Mouse (Mus musculus) lung, adult 2 months (tissue): ENCODE data around the gene Slc52a3. TPM values are rescaled to one million over a fixed set of nuclear protein-coding genes. Genes with fewer than 3 reads are reported as not detected.
A peak's percentile ranks its signal among the peaks of the same experiment; 100 is the strongest.
"Not testable (repeated sequence)": the region's sequence is repeated elsewhere in the genome, so short reads cannot be mapped to it uniquely, and the experiment has no call there.

Source experiments
- DNase-seq: peaks from one replicate; pipeline ENCODE4 v3.0.0; 2022
- H3K4me1 ChIP-seq: fragments of 200-500 bp; 2 replicates; pipeline ENCODE4 v1.6.1; 2011; ENCODE audit warnings: low read length; ENCODE audit not compliant: control insufficient read depth, insufficient read depth
- H3K4me3 ChIP-seq: fragments of 200-500 bp; replicated peaks from 2 replicates; pipeline ENCODE3; 2011; ENCODE audit warnings: low read depth, mild to moderate bottlenecking, control low read depth, low read length; ENCODE audit errors: extremely low read depth
- CTCF ChIP-seq: fragments of 200-500 bp; IDR thresholded peaks from 2 replicates; pipeline ENCODE4 v1.5.1; 2011; ENCODE audit warnings: mild to moderate bottlenecking, low read length, control low read depth; ENCODE audit not compliant: insufficient read depth
- POLR2A ChIP-seq: fragments of 200-500 bp; IDR thresholded peaks from 2 replicates; pipeline ENCODE4 v1.6.1; 2011; ENCODE audit warnings: low read depth, mild to moderate bottlenecking, control low read depth, low read length, borderline replicate concordance; ENCODE audit errors: extremely low read depth
- WGBS: fragments of 180-500 bp; shearing (Covaris S2); methylation state at CpG from one replicate; pipeline ENCODE4 v1.1.7; 2018; 5-methylcytosine and 5-hydroxymethylcytosine counted together
- polyA plus RNA-seq: library from polyadenylated mRNA; depleted of rRNA; stranded (reverse); fragments of >200 nt; gene quantifications from 2 replicates; pipeline ENCODE4 v1.2.3, GENCODE M21; 2012

The Slc52a3 gene
- polyA plus RNA-seq, 1 experiment = 34.5 TPM

DNA sequence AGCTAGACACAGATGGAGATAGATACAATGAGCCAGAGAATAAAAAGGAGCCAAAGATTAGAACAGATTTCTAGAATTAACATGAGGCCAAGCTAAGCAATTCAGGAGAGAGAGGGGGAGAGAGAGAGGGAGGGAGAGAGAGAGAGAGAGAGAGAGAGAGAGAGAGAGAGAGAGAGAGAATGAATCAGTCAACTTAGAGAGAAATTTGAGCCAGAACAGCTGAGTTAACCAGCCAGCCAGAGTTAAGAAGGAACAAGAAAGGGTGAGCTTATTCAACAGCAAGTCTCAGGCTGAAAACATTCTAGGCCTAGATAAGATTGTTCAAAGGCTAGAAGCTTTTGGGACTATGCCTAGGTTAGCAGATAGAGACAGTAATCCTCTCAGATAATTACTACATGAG, 13.8 kb upstream of the Slc52a3 start:
- TF ChIP-seq POLR2A = no peak
- no peak for TF ChIP-seq CTCF
- peaks cover 17% of the 10 kb centered on the region for H3K4me1 ChIP-seq
- DNase-seq = no peak
- no peak overlapping the region for H3K4me3 ChIP-seq

DNA sequence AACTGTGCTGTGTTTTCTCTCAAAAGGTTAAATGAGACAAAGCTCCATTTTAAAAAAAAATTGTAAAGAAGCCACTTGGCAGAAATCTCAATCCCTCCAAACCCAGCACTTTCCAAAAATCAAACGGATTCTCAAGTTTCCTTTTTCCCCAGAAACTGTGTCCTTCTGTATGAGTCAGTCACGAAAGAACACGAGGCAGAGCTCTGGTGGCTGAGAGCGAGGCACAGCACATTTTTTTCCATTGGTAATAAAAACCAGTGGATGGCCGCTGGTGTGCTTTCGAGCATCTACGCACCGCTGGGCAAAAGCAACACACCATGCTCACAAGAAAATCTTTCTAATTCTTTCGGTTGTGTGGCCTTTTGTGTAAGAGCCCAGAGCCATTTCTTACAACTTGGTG, 12.3 kb upstream of the Slc52a3 start:
- Histone ChIP-seq H3K4me3 (no peak overlapping the region), H3K4me1 (peaks cover 3% of the 10 kb centered on the region)
- WGBS = 67% methylated on average over 9 of the region's 9 CpGs
- TF ChIP-seq POLR2A (no peak), CTCF (no peak)
- no peak for DNase-seq

DNA sequence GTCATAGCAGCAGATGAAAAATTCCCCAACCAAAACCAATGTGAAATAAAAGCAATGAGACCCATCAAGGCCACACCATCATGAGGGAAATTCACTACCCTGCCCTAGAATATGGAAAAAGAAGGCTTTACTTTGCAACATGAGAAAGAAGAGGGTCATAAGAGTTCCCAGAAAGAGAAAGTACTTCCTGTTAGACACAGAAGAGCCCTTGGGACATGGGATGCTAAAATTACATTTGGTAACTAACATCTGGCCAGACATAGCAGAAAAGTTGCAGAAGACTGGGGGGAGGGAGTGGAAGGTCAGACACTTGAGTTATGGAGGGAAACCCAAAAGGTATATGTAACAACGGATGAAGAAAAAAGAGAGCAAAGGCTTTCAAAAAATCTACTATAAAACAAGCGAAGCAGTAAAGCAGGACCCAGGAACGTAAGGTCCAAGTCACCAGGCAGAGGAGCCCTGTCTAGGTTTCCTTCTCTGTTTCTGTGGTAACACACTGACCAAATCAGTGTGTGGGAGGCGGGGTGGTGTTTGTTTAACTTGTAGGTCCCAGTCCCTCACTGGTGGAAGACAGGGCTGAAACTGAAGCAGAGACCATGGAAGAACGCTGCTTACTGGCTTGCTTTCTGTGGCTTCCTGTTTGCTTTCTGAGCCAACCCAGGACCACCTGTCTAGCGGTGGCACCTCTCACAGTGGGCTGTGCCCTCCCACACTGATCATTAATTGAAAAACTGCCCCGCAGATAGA, 10.7 kb upstream of the Slc52a3 start:
- 58% methylated on average over 7 of the region's 7 CpGs for WGBS
- TF ChIP-seq POLR2A (no peak), CTCF (no peak)
- Histone ChIP-seq H3K4me3 (no peak overlapping the region), H3K4me1 (peaks cover under 1% of the 10 kb centered on the region; the same call in 1 of the 2 replicates)
- no peak for DNase-seq

DNA sequence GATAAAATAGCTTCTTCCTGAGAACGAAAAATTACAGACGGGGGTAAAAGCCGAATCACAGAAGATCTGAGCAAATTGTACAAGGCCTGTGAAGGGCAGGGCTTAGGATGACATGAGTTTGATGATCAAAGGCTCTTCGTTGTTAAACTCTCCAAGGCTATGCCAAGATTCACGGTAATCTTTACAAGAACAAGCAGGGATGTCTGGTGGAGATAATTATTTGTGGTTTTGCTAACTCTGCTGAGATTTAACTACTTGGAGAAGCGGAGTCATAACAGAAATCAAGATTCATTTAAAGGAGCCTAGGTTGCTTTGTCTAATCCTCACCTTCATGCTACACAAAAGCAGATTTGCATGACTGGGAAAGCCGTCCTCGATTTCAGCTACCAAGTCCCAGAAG, 9.4 kb upstream of the Slc52a3 start:
- no peak for DNase-seq
- H3K4me1 ChIP-seq = no peaks in the 10 kb centered on the region; the same call in 1 of the 2 replicates
- no peak overlapping the region for H3K4me3 ChIP-seq
- 81% methylated on average over 8 of the region's 8 CpGs for WGBS
- TF ChIP-seq POLR2A (no peak), CTCF (no peak)

DNA sequence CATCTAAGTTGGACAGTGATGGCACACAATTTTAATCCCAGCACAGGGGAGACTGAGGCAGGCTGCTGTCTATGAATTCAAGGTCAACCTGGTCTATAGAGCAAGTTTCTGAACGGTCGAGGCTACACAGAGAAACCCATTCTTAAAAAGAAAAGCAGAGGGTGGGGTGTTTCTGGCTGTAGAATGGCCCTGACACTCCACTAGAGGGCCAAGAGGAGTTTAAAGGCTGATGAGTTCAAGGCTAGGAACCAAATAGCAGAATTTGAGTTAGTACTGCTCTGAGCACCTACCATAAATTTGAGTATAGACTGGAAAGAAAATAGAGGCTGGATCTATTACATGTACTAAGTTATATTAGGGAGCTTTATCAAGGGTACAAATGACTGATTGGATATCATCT, 7.3 kb upstream of the Slc52a3 start:
- DNase-seq = no peak
- H3K4me3 ChIP-seq = no peak overlapping the region
- WGBS = 73% methylated on average over 2 of the region's 2 CpGs
- no peak for TF ChIP-seq CTCF
- TF ChIP-seq POLR2A = no peak
- H3K4me1 ChIP-seq = no peaks in the 10 kb centered on the region; the same call in 1 of the 2 replicates

DNA sequence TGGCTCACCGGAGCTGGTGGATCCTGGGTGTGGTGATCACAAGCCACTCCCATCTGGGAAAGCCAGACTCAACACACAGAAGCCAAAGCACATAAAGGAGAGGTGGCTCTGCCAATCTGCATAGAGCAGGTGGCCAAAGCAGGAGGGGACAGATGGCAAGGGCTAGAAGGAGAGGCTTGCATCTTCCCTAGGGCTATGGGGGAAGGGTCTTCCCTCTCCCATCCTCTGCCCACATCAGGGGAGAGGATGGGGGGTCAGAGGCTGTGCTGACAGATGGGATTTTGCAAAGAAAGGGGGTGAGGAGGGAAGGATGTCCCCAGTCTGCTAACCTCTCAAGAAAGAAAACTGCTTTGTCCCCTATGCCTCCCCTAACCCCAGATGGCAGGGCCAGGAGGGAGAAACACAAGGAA, 5.3 kb upstream of the Slc52a3 start:
- no peak for DNase-seq
- Histone ChIP-seq H3K4me1 (peaks cover 2% of the 10 kb centered on the region; the same call in 1 of the 2 replicates), H3K4me3 (no peak overlapping the region)
- WGBS = 35% methylated on average over 1 of the region's 1 CpGs
- TF ChIP-seq CTCF (no peak), POLR2A (no peak)

DNA sequence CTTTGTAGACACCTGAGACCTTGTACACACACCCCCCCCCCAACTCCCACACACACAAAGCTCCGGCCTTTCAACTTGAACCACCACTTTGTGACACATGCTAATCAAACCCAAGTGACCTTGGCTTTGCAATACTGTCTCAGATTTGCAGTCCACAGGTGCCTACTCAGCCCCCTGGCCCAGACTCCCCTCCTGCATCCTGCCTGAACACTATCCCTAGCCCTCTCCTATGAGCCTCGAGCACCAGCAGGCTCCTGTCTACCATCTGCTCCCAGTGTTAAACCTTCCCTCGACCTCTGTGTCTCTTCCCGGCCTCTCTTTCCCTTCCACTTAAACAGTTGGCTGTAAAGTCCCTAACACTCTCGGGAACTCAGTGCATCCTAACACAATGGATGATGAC, 4.9 kb upstream of the Slc52a3 start:
- TF ChIP-seq POLR2A (no peak), CTCF (no peak)
- Histone ChIP-seq H3K4me1 (peaks cover 2% of the 10 kb centered on the region; the same call in 1 of the 2 replicates), H3K4me3 (no peak overlapping the region)
- no peak for DNase-seq
- 61% methylated on average over 5 of the region's 5 CpGs for WGBS

DNA sequence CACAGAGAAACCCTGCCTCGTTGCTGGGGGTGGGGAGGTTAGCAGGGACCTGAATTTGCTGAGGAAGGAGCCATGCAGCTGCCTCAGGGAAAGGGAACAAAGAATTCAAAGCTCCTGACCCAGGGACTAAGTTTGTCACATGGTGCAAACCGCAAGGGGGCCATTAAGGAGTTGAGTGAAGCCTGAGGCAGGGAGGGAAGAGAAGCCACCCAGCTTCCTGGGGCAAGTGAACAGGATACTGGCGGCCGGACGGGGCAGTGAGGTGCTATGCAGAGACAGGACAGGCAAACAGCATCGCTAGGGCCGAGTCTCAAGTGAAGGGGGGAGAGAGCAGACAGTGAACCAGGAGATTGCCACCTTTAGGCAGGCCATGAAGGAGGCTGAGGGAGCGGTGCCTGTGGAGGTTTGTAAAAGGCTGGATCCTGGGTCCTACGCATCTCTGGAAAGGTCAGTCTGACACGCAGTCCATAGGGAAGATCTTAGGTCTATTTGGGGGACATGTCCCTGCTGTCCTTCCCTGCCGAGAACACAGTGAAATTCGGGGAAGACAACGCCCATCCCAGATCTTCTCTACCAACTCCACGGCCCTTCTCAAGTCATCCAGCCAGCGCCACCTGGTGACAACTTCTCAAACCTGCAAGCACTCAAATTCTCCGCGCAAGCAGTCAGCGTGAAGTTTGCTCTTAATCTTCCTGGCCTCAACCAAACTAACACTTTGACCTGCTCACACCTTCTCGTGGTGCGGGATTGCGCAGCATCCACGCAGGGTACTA, 1.8 kb upstream of the Slc52a3 start:
- peaks cover 2% of the 10 kb centered on the region; the same call in 1 of the 2 replicates for H3K4me1 ChIP-seq
- peak; percentile 95 for TF ChIP-seq CTCF
- TF ChIP-seq POLR2A = no peak
- whole genome bisulfite sequencing = 13% methylated on average over 22 of the region's 22 CpGs
- peak; percentile 84 for DNase-seq
- no peak overlapping the region for H3K4me3 ChIP-seq

DNA sequence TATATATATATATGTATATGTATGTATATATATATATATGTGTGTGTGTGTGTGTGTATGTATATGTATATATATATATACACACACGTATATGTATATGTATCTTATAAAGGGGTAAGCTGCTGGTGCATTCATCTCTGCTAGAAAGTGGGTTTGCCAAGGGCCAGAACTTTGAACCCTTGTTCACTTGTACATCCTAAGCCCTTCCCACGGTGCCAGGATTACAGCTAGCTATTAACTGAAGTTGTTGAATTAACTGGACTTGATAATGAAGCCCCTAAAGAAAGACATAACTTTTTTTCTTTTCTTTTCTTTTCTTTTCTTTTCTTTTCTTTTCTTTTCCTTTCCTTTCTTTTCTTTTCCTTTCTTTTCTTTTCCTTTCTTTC, 872 bp downstream of the Slc52a3 start:
- WGBS = 43% methylated on average over 2 of the region's 2 CpGs
- H3K4me1 ChIP-seq, H3K4me3 ChIP-seq, DNase-seq: not testable (repeated sequence)
